Mouse (Mus musculus) CD4-positive, CD25-positive, alpha-beta regulatory T cell, adult 9 weeks (primary cell): Measurements from ENCODE around the gene Pi4ka. TPM values are rescaled to one million over a fixed set of nuclear protein-coding genes. Genes with fewer than 3 reads are reported as not detected.

Experiments used
- polyA plus RNA-seq: library from polyadenylated mRNA; unstranded; fragments of 100-300 nt; shearing (Covaris generic); gene quantifications from one replicate; pipeline ENCODE4 v1.2.1, GENCODE M21; 2017

Gene Pi4ka
- 30.1 TPM for polyA plus RNA-seq

DNA sequence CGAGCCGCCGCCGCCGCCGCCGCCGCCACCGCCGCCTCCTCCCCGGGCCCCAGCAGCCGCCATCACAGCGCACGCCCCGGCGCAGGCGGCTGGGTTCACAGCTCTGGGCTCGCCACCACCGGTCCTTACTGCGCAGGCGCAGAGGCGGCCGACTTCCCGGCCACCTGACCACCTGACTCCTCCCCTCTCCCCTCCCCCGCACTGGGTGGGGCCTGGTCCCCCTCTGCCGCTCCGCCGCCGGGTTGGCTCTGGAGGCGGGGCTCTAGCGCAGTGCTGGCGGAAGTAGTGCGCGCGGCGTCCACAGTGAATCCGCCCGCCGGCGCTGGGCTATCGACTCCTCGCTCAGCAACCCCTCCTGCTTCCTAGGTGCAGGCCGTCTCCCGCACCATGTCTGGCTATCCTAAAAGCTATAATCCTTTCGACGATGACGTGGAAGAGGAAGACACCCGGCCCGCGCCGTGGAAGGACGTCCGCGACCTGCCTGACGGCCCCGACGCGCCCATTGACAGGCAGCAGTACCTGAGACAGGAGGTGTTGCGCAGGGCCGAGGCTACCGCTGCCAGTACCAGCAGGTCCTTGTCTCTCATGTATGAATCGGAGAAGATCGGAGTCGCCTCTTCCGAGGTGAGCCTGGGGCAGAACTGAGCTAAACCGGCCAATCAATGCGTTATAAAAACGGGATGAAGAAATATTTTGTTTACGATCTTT lies at the start of gene Pi4ka, which contains the start of gene Snap29:
Gene Pi4ka (minus strand): TSS at position 579 of the 708 bp plus-strand sequence.
Gene Snap29 (plus strand): TSS at position 251 of the 708 bp plus-strand sequence.

DNA sequence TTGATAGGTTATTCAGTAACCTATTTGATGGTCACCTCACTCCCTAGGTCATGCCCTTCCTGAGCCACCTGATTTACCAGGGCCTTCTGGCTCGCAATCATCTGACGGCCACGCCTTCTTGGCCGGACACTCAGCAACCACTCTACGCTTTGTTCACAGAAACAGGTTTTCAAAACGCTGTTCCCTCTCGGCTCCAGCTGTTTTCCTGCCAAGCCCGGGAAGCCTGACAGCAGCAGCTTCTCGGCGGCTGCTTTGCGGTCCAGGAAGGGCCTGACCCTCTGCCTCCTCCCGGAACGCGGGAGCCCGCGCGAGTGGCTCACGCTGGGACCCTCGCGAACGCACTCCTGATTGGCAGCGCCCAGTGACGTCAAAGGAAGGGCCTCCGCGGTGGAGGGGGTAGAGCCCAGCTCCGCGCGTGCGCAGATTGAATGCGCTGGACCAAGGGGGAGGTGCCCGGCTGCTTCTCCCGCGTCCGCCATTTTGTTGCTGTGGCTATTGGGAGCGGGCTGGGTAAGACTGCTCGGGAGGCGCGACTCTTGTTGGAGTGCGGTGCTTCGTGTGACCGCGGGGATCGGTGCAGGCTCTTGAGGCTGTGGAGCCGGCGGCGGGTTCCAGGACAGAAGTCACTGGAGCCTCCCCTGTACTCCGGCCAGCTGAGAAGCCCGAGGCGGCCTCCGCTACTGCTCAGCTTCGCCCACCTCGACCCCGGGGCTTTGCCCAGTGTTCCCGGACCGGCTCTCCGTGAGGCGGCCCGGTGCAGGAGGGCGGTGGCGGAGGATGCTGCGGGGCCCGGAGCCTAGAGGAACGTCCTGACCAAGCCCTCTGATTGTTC lies 45.6 kb upstream of the Pi4ka start, which contains the start of gene Crkl:
Gene Crkl (plus strand): TSS at position 447 of the 832 bp plus-strand sequence.

GRCm38 (mm10) chr16:17331116-17331515 lies 75.0 kb downstream of the Pi4ka start, which contains the start of gene Serpind1:
Serpind1 (plus strand) TSS chr16:17331371.

DNA sequence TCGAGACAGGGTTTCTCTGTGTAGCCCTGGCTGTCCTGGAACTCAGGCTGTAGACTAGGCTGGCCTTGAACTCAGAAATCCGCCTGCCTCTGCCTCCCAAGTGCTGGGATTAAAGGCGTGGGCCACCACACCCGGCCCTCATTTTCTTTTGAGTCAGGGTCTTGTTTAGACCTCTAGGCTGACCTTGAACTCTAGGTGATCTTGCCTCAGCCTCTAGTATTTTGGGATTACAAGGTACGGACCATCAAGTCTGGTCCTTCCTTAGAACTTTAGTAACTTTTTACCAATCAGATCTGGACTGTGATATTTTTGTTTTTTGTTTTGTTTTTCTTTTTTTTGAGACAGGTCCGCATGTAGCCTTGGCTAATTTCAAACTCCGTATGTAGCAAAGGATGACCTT lies 130.4 kb downstream of the Pi4ka start, which contains the start of gene Tmem191c:
Gene Tmem191c (plus strand): TSS at position 357 of the 400 bp plus-strand sequence.

DNA sequence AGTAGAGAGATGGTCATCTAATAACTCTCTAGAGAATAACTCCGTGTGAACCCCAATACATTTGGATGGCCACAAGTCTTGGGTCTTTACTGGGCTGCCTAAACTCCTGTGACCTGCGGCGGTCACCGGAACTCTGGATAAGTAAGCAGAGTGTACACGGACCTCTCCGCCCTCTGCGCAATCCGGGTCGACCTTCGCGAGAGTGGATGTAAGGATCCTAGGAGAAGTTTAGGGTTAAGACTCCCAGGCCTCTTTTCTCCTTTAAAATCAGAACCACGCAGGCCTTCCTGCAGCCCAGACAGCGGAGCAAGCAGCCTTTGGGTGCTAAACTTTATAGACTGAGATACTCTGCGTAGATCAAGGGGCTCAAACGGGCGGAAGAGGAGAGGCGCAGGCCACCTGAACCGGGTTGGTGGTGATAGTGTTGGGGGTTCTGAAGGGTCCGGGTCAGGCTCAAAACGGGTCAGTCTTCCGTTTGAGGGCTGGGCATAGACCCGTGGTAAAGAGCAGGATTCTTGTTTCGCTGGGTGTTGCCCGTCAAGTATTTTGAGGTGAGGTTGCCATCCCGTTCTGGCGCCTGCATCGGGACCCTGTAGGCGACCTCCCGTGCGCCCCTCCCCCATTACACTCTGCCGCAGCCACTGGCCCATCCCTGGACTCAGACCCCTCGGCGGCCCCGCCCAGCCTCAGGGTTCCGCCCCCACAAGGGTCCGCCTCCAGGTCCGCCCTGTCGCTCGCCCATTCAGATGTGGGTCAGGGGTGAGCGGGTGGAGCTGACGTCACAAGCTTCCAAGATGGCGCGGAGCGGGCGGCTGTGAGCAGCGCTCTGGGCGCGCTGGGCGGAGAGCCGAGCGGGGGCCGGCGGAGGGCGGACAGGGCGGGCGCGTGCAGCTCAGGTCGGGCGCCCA lies 173.1 kb downstream of the Pi4ka start, which contains the start of gene Hic2:
Gene Hic2 (plus strand): TSS at position 779 of the 908 bp plus-strand sequence.

Other genes starting within 250 kb of the Pi4ka start
- gene Ube2l3, start 203.7 kb downstream of the Pi4ka start, polyA plus RNA-seq: 322 TPM
- not detected for gene Rimbp3, start 197.7 kb downstream of the Pi4ka start, polyA plus RNA-seq
- 1.3 TPM for gene Hic2, start 172.7 kb downstream of the Pi4ka start, polyA plus RNA-seq
- 86.0 TPM for gene Tmem191c, start 130.2 kb downstream of the Pi4ka start, polyA plus RNA-seq
- 0.31 TPM for gene Serpind1, start 74.9 kb downstream of the Pi4ka start, polyA plus RNA-seq
- 26.0 TPM for gene Snap29, start 328 bp downstream of the Pi4ka start, polyA plus RNA-seq
- 82.2 TPM for gene Crkl, start 45.7 kb upstream of the Pi4ka start, polyA plus RNA-seq
- gene Aifm3, start 83.3 kb upstream of the Pi4ka start, polyA plus RNA-seq: not detected
- gene Lztr1, start 102.4 kb upstream of the Pi4ka start, polyA plus RNA-seq: 68.8 TPM
- 88.7 TPM for gene Thap7, start 124.8 kb upstream of the Pi4ka start, polyA plus RNA-seq
- gene Lrrc74b, start 154.9 kb upstream of the Pi4ka start, polyA plus RNA-seq: not detected
- not detected for gene P2rx6, start 155.6 kb upstream of the Pi4ka start, polyA plus RNA-seq
- gene Slc7a4, start 176.9 kb upstream of the Pi4ka start, polyA plus RNA-seq: 2.7 TPM
- gene Smpd4, start 213.0 kb upstream of the Pi4ka start, polyA plus RNA-seq: 29.2 TPM
- gene Ccdc74a, start 240.2 kb upstream of the Pi4ka start, polyA plus RNA-seq: 0.53 TPM